Mouse (Mus musculus) hindbrain, postnatal 0 days (tissue): ENCODE data around the gene Cat. TPM values are rescaled to one million over a fixed set of nuclear protein-coding genes. Genes with fewer than 3 reads are reported as not detected.

Experiments used
- ATAC-seq: fragments of 200-750 bp; cut with Nextera tagmentation; 2 replicates; pipeline ENCODE4 v1.8.0; 2017; ENCODE audit warnings: mild to moderate bottlenecking, moderate TSS enrichment, moderate library complexity
- DNase-seq: peaks from one replicate; pipeline ENCODE4 v3.0.0-alpha.2; 2015; ENCODE audit warnings: low spot score
- H3K27ac ChIP-seq: fragments of 300-500 bp; sonication (generic); 2 replicates; pipeline ENCODE4 v1.5.1; 2014; ENCODE audit warnings: mild to moderate bottlenecking
- H3K27me3 ChIP-seq: fragments of 300-500 bp; sonication (generic); 2 replicates; pipeline ENCODE4 v1.6.1; 2014; ENCODE audit warnings: low read length, mixed read lengths; ENCODE audit not compliant: insufficient read depth
- H3K36me3 ChIP-seq: fragments of 300-500 bp; sonication (generic); 2 replicates; pipeline ENCODE4 v1.6.1; 2014; ENCODE audit warnings: low read length, mixed read lengths; ENCODE audit not compliant: insufficient read depth
- H3K4me1 ChIP-seq: fragments of 300-500 bp; sonication (generic); 2 replicates; pipeline ENCODE4 v1.6.1; 2014; ENCODE audit warnings: antibody characterized with exemption, low read length, mixed read lengths; ENCODE audit not compliant: insufficient read depth
- H3K4me2 ChIP-seq: fragments of 300-500 bp; sonication (generic); 2 replicates; pipeline ENCODE4 v1.6.1; 2014; ENCODE audit warnings: low read depth, mild to moderate bottlenecking, low read length, moderate library complexity, mixed read lengths
- H3K4me3 ChIP-seq: fragments of 300-500 bp; sonication (generic); 2 replicates; pipeline ENCODE4 v1.5.1; 2014; ENCODE audit warnings: low read length
- H3K9ac ChIP-seq: fragments of 300-500 bp; sonication (generic); replicated peaks from 2 replicates; pipeline ENCODE4 v1.6.1; 2014; ENCODE audit warnings: mild to moderate bottlenecking, low read length, moderate library complexity, mixed read lengths
- H3K9me3 ChIP-seq: fragments of 300-500 bp; sonication (generic); 2 replicates; pipeline ENCODE4 v1.6.1; 2016; ENCODE audit warnings: low read length, mixed read lengths
- CTCF ChIP-seq: IDR thresholded peaks from 2 replicates; pipeline ENCODE4 v1.5.1; 2016; ENCODE audit warnings: antibody characterized with exemption, control low read depth, low read depth
- WGBS: fragments of 180-500 bp; shearing (Covaris S2); extraction: QIAGEN DNeasy Blood & Tissue Kit; methylation state at CpG from one replicate; pipeline ENCODE4 v1.1.7; 2014; 5-methylcytosine and 5-hydroxymethylcytosine counted together
- polyA plus RNA-seq: library from polyadenylated mRNA; unstranded; fragments of >200 nt; fragmentation: Nextera tagmentation; extraction: Ambion mirVana; gene quantifications from 2 replicates; pipeline ENCODE4 v1.2.1, GENCODE M21; 2015
- total RNA-seq: library from RNA; depleted of rRNA; stranded (reverse); fragments of >200 nt; gene quantifications from 2 replicates; pipeline ENCODE4 v1.2.3, GENCODE M21; 2014

Cat gene
- total and polyA plus RNA-seq, 2 experiments from 2014 or later: 71.4 to 112 TPM

DNA sequence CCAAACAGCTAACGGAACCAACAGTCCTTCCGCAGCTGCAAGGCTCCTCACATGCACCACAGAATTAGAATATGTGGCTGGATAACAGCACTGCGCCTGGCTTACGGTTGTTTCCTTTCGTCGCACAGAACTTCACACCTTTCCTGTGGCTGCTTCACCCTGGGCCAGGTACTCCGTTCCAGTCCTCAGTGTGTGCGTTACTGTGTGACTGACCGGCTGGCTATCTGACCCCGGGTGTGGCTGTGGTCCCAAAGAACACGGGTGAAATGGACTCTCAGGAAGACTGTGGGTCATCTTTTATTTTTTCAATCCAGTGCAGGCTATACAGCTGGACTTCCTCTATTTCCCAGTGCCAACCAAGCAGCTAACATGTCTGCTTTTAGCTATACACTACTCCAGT lies 19.5 kb downstream of the Cat start:
- peaks cover 41% of the 10 kb centered on the region for H3K36me3 ChIP-seq
- H3K27ac ChIP-seq: no peak overlapping the region
- H3K27me3 ChIP-seq: no peaks in the 10 kb centered on the region
- H3K4me2 ChIP-seq: no peak overlapping the region
- TF ChIP-seq CTCF: no peak
- no peaks in the 10 kb centered on the region for H3K4me1 ChIP-seq
- H3K9me3 ChIP-seq: no peaks in the 10 kb centered on the region
- H3K4me3 ChIP-seq: no peak overlapping the region
- no peak for DNase-seq
- no peak overlapping the region for H3K9ac ChIP-seq
- 94% methylated on average over 11 of the region's 11 CpGs for WGBS
- no peak for ATAC-seq

DNA sequence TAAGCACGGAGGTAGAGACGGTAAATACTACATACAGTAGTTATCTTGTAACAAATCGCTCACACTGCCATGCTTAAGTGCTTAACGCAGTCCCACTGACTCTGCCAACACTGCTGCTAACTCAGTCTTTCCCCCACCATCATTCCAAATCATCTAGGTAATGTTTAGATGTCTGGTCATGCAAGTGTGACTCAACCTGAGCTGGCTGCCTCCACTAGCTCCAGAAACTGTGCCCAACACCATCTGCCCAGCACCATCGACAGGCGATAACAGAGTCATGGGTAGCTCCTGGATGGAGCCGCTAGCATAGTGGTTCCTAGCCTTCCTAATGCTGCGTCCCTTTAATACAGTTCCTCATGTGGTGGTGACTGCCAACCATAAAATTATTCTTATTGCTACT lies 20.4 kb downstream of the Cat start:
- no peak for ATAC-seq
- Histone ChIP-seq H3K27ac (no peak overlapping the region), H3K9ac (no peak overlapping the region), H3K36me3 (peaks cover 36% of the 10 kb centered on the region), H3K4me3 (no peak overlapping the region), H3K4me1 (no peaks in the 10 kb centered on the region), H3K9me3 (no peaks in the 10 kb centered on the region), H3K4me2 (no peak overlapping the region), H3K27me3 (no peaks in the 10 kb centered on the region)
- TF ChIP-seq CTCF: no peak
- WGBS: 97% methylated on average over 8 of the region's 8 CpGs
- no peak for DNase-seq

DNA sequence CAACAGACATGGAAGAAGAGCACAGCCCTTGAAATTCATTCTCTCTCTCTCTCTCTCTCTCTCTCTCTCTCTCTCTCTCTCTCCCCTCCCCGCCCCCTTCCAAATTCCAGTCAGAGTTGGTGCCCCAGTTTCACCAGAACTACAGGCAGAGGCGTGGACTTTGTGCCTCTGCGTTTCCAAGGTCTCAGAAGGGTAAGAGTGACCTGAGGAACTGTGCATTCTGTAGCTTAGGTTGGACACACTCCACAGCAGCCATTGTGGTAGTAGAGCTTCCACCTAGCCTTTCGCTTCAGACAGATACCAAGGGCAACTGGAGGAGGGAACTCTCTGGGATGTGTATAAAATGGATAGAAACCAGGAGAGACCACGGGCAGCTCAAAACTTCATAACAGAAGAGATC lies 22.2 kb downstream of the Cat start:
- ATAC-seq (no peak), DNase-seq (no peak)
- no peak overlapping the region for H3K4me3 ChIP-seq
- no peak overlapping the region for H3K4me2 ChIP-seq
- peaks cover 46% of the 10 kb centered on the region for H3K36me3 ChIP-seq
- H3K9me3 ChIP-seq: no peaks in the 10 kb centered on the region
- no peak overlapping the region for H3K27ac ChIP-seq
- H3K4me1 ChIP-seq: no peaks in the 10 kb centered on the region
- H3K27me3 ChIP-seq: no peaks in the 10 kb centered on the region
- WGBS: 95% methylated on average over 5 of the region's 5 CpGs
- no peak overlapping the region for H3K9ac ChIP-seq
- TF ChIP-seq CTCF: no peak

DNA sequence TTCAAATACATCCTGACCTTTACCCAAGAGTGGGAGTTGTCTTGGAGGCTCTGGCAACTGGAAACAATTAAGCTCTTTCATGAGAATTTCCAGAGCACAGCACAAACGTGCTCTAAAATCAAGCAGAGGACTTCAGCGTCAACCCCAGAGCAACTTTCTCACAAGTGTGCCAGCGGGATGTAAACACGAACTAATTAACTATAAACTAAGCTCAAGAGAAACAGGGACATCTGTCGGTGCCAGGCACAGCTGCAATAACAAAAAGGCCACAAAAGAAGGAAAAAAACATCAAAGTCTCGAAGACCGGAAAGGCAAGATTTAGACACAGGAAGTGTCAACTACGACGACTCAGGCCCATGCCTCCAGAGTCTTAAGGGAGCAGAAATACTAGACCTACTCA lies 23.2 kb downstream of the Cat start:
- no peak overlapping the region for H3K9ac ChIP-seq
- H3K4me3 ChIP-seq: no peak overlapping the region
- no peak for TF ChIP-seq CTCF
- no peak for ATAC-seq
- H3K27me3 ChIP-seq: no peaks in the 10 kb centered on the region
- 48% methylated on average over 9 of the region's 9 CpGs for WGBS
- peak; percentile 45 for DNase-seq
- no peak overlapping the region for H3K4me2 ChIP-seq
- no peaks in the 10 kb centered on the region for H3K4me1 ChIP-seq
- peak overlapping the region; percentile 54 for H3K27ac ChIP-seq
- H3K36me3 ChIP-seq: peaks cover 46% of the 10 kb centered on the region
- no peaks in the 10 kb centered on the region for H3K9me3 ChIP-seq

DNA sequence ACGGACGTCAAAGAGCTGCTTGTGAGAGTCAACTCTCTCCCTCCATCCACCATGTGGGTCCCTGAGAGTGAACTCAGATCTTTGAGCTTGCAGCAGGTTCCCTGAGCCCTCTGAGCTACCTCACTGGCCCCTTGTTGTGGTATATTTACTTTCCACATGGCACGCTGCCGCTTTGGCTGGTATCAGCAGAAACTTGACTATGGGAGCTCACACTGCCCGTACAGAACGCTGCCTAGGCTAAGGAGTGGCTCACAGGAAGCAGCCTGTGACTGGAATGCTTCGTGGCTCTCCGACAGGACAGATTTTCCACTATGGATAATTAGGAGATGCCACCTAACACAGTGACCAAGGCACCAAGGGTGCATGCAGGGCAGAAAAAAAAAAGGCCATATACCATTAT lies 23.8 kb downstream of the Cat start:
- Histone ChIP-seq H3K27me3 (no peaks in the 10 kb centered on the region), H3K4me1 (no peaks in the 10 kb centered on the region), H3K27ac (peak overlapping the region; percentile 54), H3K9ac (no peak overlapping the region), H3K4me2 (no peak overlapping the region), H3K9me3 (no peaks in the 10 kb centered on the region), H3K4me3 (no peak overlapping the region), H3K36me3 (peaks cover 46% of the 10 kb centered on the region)
- 74% methylated on average over 8 of the region's 8 CpGs for WGBS
- no peak for TF ChIP-seq CTCF
- ATAC-seq (no peak), DNase-seq (peak; percentile 12)

DNA sequence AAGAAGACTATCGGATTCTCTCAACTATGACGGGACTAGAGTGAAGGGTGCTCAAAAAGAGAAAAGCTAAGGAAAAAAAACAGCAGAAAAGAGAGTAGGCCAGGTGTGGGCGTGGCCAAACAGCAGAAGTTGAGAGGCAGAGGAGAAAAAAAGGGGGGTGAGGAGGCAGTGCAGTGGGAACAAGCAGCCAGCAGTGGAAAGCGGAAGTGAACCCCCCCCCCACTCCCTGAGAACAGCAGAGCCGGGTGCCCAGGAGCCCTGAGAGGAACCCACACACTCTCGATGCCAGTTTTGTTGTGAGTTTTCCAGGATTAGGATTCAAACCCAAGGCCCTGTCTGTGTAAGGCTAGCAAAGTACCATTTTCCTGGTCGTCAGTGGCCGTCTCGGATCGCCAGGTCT lies 25.9 kb downstream of the Cat start:
- WGBS: 90% methylated on average over 10 of the region's 10 CpGs
- Histone ChIP-seq H3K27me3 (no peaks in the 10 kb centered on the region), H3K36me3 (peaks cover 44% of the 10 kb centered on the region)

GRCm38 (mm10) chr2:103457628-103458027 lies 27.3 kb downstream of the Cat start:
- no peak for TF ChIP-seq CTCF
- no peak for ATAC-seq
- peaks cover 51% of the 10 kb centered on the region for H3K36me3 ChIP-seq
- H3K9me3 ChIP-seq: no peaks in the 10 kb centered on the region
- WGBS: 73% methylated on average over 7 of the region's 7 CpGs
- H3K27ac ChIP-seq: no peak overlapping the region
- no peak overlapping the region for H3K4me2 ChIP-seq
- H3K4me3 ChIP-seq: no peak overlapping the region
- no peak overlapping the region for H3K9ac ChIP-seq
- DNase-seq: peak; percentile 8
- no peaks in the 10 kb centered on the region for H3K4me1 ChIP-seq
- no peaks in the 10 kb centered on the region for H3K27me3 ChIP-seq

More for the DNA sequence above, 25.9 kb downstream of the Cat start:
- no peak overlapping the region for H3K4me2 ChIP-seq
- no peak overlapping the region for H3K4me3 ChIP-seq
- H3K9ac ChIP-seq: no peak overlapping the region
- H3K27ac ChIP-seq: no peak overlapping the region
- DNase-seq: no peak
- H3K9me3 ChIP-seq: no peaks in the 10 kb centered on the region
- no peak for ATAC-seq
- H3K4me1 ChIP-seq: no peaks in the 10 kb centered on the region
- TF ChIP-seq CTCF: no peak
